Mouse (Mus musculus) heart, embryonic 16.5 days (tissue): Measurements from ENCODE around the gene Hmx2. TPM values are rescaled to one million over a fixed set of nuclear protein-coding genes. Genes with fewer than 3 reads are reported as not detected.

Experiments used
- ATAC-seq: fragments of 200-750 bp; cut with Nextera tagmentation; replicated peaks from 2 replicates; pipeline ENCODE4 v1.8.0; 2017; ENCODE audit warnings: moderate number of reproducible peaks; ENCODE audit not compliant: insufficient read depth, low FRiP score; ENCODE audit errors: extremely low read depth
- H3K27ac ChIP-seq: fragments of 300-500 bp; sonication (generic); 2 replicates; pipeline ENCODE4 v1.5.1; 2014; ENCODE audit warnings: mild to moderate bottlenecking, low read length, control low read depth, moderate library complexity
- H3K27me3 ChIP-seq: fragments of 300-500 bp; sonication (generic); 2 replicates; pipeline ENCODE4 v1.6.1; 2014; ENCODE audit warnings: low read length, mixed read lengths; ENCODE audit not compliant: control insufficient read depth, insufficient read depth
- H3K36me3 ChIP-seq: fragments of 300-500 bp; sonication (generic); 2 replicates; pipeline ENCODE4 v1.6.1; 2014; ENCODE audit not compliant: control insufficient read depth, insufficient read depth
- H3K4me1 ChIP-seq: fragments of 300-500 bp; sonication (generic); 2 replicates; pipeline ENCODE4 v1.6.1; 2014; ENCODE audit warnings: low read length, mixed read lengths; ENCODE audit not compliant: control insufficient read depth, insufficient read depth
- H3K4me2 ChIP-seq: fragments of 300-500 bp; sonication (generic); 2 replicates; pipeline ENCODE4 v1.6.1; 2014; ENCODE audit warnings: low read depth, mild to moderate bottlenecking, control low read depth, low read length
- H3K4me3 ChIP-seq: fragments of 300-500 bp; sonication (generic); 2 replicates; pipeline ENCODE4 v1.5.1; 2014; ENCODE audit warnings: mild to moderate bottlenecking, control low read depth, low read length
- H3K9ac ChIP-seq: fragments of 300-500 bp; sonication (generic); 2 replicates; pipeline ENCODE4 v1.6.1; 2014; ENCODE audit warnings: low read length, control low read depth
- H3K9me3 ChIP-seq: fragments of 300-500 bp; sonication (generic); replicated peaks from 2 replicates; pipeline ENCODE4 v1.6.1; 2016; ENCODE audit warnings: low read length; ENCODE audit not compliant: control insufficient read depth
- WGBS: fragments of 180-500 bp; shearing (Covaris S2); extraction: QIAGEN DNeasy Blood & Tissue Kit; methylation state at CpG from one replicate; pipeline ENCODE4 v1.1.7; 2014; 5-methylcytosine and 5-hydroxymethylcytosine counted together
- polyA plus RNA-seq: library from polyadenylated mRNA; unstranded; fragments of >200 nt; fragmentation: Nextera tagmentation; extraction: Ambion mirVana; gene quantifications from 2 replicates; pipeline ENCODE4 v1.2.1, GENCODE M21; 2015

Gene Hmx2
- polyA plus RNA-seq, 1 experiment from 2014 or later = not detected

- Histone ChIP-seq H3K4me3 (no peak overlapping the region), H3K36me3 (no peaks in the 10 kb centered on the region), H3K4me2 (no peak overlapping the region), H3K9ac (no peak overlapping the region), H3K27me3 (no peaks in the 10 kb centered on the region), H3K9me3 (no peaks in the 10 kb centered on the region), H3K27ac (no peak overlapping the region), H3K4me1 (no peaks in the 10 kb centered on the region)
- WGBS = 85% methylated on average over 5 of the region's 5 CpGs
- ATAC-seq = no peak
Observed at GRCm38 (mm10) chr7:131585551-131585950, 37.0 kb downstream of the Hmx2 start.

DNA sequence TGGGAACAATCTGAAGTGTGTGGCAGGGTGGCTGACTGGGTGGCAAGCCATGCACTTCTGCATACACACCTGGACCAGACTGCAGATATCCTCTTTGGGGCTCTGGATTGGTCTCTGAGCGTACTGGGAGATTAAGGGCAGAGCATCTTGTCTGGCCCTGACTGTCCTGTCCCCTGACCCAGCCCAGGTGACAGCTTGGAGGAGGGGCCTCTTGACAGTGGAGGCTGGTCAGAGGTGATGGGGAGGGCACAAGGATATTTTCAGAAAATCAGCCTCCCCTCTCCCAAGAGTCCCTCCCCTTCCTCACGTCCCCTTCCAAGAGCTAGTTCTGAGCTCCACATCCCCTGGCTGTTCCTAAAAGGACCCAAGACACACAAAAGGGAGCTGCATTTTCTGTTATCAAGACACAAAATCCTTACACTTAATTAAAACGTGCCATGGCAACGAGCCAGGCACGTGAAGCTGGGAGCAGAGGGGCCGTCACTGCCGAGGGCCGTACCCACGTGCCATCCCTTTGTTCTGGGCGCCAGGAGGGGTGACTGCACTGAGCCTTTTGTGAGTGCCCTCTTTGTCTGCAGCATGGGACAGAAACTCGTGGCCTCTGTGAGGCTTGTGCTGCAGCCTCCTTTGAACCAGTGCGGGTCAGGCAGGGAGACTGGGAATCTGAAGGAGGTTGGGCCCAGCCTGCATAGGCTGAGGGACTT, 49.4 kb downstream of the Hmx2 start:
- ATAC-seq = no peak
- H3K9ac ChIP-seq = no peak overlapping the region
- no peak overlapping the region for H3K4me2 ChIP-seq
- no peaks in the 10 kb centered on the region for H3K36me3 ChIP-seq
- 0 out of 2 replicates have a peak, but pooled peaks cover 3% of the 10 kb centered on the region for H3K4me1 ChIP-seq
- no peak overlapping the region for H3K27ac ChIP-seq
- H3K27me3 ChIP-seq = no peaks in the 10 kb centered on the region
- H3K4me3 ChIP-seq = no peak overlapping the region
- no peaks in the 10 kb centered on the region for H3K9me3 ChIP-seq
- 21% methylated on average over 12 of the region's 12 CpGs for WGBS

DNA sequence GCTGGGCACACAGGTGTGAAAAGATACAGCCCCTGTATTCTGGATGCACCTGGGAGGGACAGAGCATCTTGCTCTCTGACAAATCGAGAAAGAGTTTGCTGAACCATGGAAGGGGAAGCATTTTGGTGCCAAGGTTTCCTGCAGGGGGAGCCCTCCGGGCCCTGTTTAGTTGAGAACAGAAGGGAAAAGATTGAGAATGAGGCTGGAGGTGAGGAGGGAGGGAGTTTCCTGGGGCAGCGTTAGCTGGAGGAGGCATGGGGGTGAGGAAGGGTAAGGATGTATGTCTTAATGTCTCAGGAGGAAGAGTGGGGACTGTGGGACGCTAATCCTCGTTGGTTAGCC, 49.9 kb downstream of the Hmx2 start:
- Histone ChIP-seq H3K4me1 (0 out of 2 replicates have a peak, but pooled peaks cover 3% of the 10 kb centered on the region), H3K9me3 (no peaks in the 10 kb centered on the region), H3K36me3 (no peaks in the 10 kb centered on the region), H3K9ac (no peak overlapping the region), H3K4me2 (no peak overlapping the region), H3K27me3 (no peaks in the 10 kb centered on the region), H3K27ac (no peak overlapping the region), H3K4me3 (no peak overlapping the region)
- ATAC-seq = no peak
- 10% methylated on average over 5 of the region's 5 CpGs for WGBS

- ATAC-seq = no peak
- Histone ChIP-seq H3K4me2 (no peak overlapping the region), H3K27me3 (no peaks in the 10 kb centered on the region), H3K4me3 (no peak overlapping the region), H3K27ac (no peak overlapping the region), H3K36me3 (no peaks in the 10 kb centered on the region), H3K9ac (no peak overlapping the region), H3K9me3 (no peaks in the 10 kb centered on the region), H3K4me1 (0 out of 2 replicates have a peak, but pooled peaks cover 3% of the 10 kb centered on the region)
- WGBS = 86% methylated on average over 7 of the region's 7 CpGs
Observed at GRCm38 (mm10) chr7:131602106-131602505, 53.5 kb downstream of the Hmx2 start.

DNA sequence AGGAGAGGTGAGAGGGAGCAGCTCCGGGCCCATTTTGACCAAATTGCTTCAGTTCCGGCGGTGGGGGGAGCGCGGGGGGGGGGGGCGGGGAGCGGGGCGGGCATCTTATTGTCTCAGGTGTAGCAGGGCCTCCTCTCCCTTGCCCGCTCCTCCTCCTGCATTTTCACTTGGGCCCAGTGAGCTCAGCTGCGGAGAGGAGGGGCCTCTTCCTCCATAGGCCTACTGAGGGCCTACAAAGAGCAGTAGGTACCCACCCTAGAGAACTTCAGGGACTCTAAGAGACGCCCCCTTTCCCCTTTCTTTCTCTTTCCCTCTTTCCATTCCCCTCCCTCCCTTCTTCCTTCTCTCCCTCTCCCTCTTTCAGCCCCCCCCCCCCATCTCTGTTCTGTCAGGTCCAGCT, 54.6 kb downstream of the Hmx2 start:
- no peak overlapping the region for H3K4me2 ChIP-seq
- ATAC-seq = no peak
- 25% methylated on average over 7 of the region's 11 CpGs for WGBS

DNA sequence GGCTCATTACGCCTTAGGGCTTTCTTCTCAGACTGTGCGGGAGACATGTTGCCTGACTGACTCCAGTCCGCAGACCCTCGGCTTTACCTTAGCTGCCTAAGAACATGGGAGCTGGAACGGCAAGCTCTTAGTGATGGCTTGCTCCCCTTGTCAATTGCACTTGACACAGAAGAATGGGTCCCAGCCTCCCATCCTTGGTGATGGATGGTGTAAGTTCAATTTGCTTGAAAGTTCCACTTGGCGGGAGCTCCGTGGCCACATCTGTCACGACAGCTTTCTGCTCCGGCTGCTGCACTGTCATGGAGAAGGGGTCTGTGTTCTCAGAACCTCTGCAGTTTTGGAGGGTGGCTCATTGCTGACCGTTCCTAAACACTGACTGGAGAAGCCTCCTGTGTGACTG, 56.4 kb downstream of the Hmx2 start:
- Histone ChIP-seq H3K9me3 (no peaks in the 10 kb centered on the region), H3K4me3 (no peak overlapping the region), H3K9ac (no peak overlapping the region), H3K27ac (no peak overlapping the region), H3K4me1 (peaks cover 6% of the 10 kb centered on the region), H3K36me3 (no peaks in the 10 kb centered on the region), H3K27me3 (no peaks in the 10 kb centered on the region), H3K4me2 (no peak overlapping the region)
- WGBS = 84% methylated on average over 10 of the region's 10 CpGs
- no peak for ATAC-seq

More for the DNA sequence above, 54.6 kb downstream of the Hmx2 start:
- H3K9ac ChIP-seq = no peak overlapping the region
- peaks cover 5% of the 10 kb centered on the region for H3K4me1 ChIP-seq
- no peaks in the 10 kb centered on the region for H3K9me3 ChIP-seq
- no peaks in the 10 kb centered on the region for H3K27me3 ChIP-seq
- H3K27ac ChIP-seq = no peak overlapping the region
- H3K4me3 ChIP-seq = no peak overlapping the region
- H3K36me3 ChIP-seq = no peaks in the 10 kb centered on the region

DNA sequence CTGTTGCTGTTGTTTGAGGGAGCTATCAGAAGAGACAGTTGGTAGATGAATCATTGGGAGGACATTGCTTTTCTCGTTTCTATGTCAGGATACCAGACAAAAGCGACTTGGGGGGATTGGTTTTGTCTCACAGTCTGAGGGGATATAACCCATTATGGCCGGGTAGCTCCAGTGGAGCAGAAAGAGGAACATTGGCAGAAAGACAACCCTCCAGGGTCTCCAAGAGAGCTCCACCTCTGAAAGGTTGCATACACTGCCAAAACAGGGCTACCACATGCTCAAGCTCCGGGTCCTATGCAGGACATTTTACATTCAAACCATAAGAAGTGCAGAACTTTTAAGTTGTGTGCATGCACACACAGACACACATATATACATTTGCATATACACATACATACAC, 56.9 kb downstream of the Hmx2 start:
- Histone ChIP-seq H3K27ac (no peak overlapping the region), H3K4me3 (no peak overlapping the region), H3K4me2 (no peak overlapping the region), H3K9me3 (no peaks in the 10 kb centered on the region), H3K9ac (no peak overlapping the region), H3K36me3 (no peaks in the 10 kb centered on the region), H3K4me1 (peaks cover 6% of the 10 kb centered on the region), H3K27me3 (no peaks in the 10 kb centered on the region)
- no peak for ATAC-seq
- 57% methylated on average over 4 of the region's 4 CpGs for WGBS

Other genes with a start within 250 kb of the Hmx2 start
- 0.54 and 0.63 TPM in 2 replicates for gene Cuzd1, start 226.5 kb upstream of the Hmx2 start, polyA plus RNA-seq
- not detected in 2 replicates for gene Fam24b, start 219.3 kb upstream of the Hmx2 start, polyA plus RNA-seq
- gene Fam24a, start 214.9 kb upstream of the Hmx2 start, polyA plus RNA-seq = not detected in 2 replicates
- 19.2 and 22.2 TPM in 2 replicates for gene 2310057M21Rik, start 186.0 kb upstream of the Hmx2 start, polyA plus RNA-seq
- 87.1 and 95.5 TPM in 2 replicates for gene Pstk, start 177.6 kb upstream of the Hmx2 start, polyA plus RNA-seq
- gene Ikzf5, start 138.3 kb upstream of the Hmx2 start, polyA plus RNA-seq = 7.9 and 9.2 TPM in 2 replicates
- 101 and 105 TPM in 2 replicates for gene Acadsb, start 138.2 kb upstream of the Hmx2 start, polyA plus RNA-seq
- 0.16 TPM in 1 of 2 replicates, not detected in the other for gene Hmx3, start 5.9 kb upstream of the Hmx2 start, polyA plus RNA-seq
- 135 and 144 TPM in 2 replicates for gene Bub3, start 11.4 kb downstream of the Hmx2 start, polyA plus RNA-seq